Mouse (Mus musculus) embryonic fibroblast, embryonic 13.5 days (primary cell): ENCODE measurements around the gene Pcbp2.

Experiments used
- CTCF ChIP-seq: IDR thresholded peaks from 2 replicates; pipeline ENCODE4 v1.5.1; 2011; ENCODE audit warnings: mild to moderate bottlenecking, control low read depth, low read length, moderate library complexity, borderline replicate concordance; ENCODE audit not compliant: insufficient read depth
- POLR2A ChIP-seq: IDR thresholded peaks from 2 replicates; pipeline ENCODE4 v1.6.1; 2011; ENCODE audit warnings: low read depth, mild to moderate bottlenecking, control low read depth, low read length, moderate library complexity

GRCm38 (mm10) chr15:102526111-102527002 lies 56.0 kb downstream of the Pcbp2 start:
- TF ChIP-seq CTCF (no peak), POLR2A (no peak)
